In the genomic region with DNA sequence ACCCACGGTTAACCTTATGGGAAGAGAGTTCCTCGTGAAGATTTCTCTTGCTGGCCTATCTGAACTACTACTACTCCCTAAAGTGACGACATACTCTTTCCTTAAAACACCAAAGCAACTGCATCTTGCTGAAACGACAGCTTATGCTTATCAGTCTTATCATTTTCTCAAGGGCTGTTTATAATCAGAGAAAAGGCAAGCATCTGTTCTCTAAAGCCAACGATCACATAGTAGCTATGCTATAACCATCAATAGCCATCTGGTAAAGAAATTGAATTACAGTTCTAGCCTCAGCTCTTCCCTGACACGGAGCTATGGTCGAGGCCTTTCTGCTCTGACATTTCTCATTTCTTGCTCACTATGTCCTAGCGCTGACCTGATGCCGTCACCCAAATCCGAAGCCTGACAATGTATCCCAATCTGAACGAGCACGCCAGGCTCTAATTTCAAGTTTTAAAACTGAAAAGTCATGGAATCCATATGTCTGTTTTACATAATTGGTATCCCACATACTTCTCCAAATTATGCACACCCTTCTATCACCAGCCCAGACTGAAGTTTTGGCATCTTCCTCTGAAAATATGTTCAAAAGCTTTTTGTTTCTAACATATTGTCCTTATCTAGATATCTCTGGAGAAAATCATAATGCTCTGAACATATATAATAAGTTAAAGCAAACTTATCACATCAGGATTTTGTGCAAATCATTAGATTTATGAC, we compare ENCODE assay signal across 28 mouse cellular contexts.
A peak's percentile ranks its signal among the peaks of the same experiment; 100 is the strongest.
DNase-seq lines count a peak whose midpoint lies in the region; ATAC-seq and TF ChIP-seq lines count a peak whose summit lies in the region.
"Had no signal": no experiment of that assay in that cellular context is flagged by ENCODE, and none has a peak within 500 bp of the region (broad histone marks: within the 10 kb centered on the region; RNA-seq: fewer than 3 reads in every experiment).

No protein-coding gene starts in this region.

- peak; percentile 50; the same call in 1 of the 2 replicates for ATAC-seq in forebrain, embryonic 16.5 days
- ATAC-seq in forebrain, embryonic 13.5 days = no peak
- ATAC-seq in megakaryocyte-erythroid progenitor cell, adult 5-6 weeks (replicated peaks; ENCODE audit: low FRiP score, low TSS enrichment, poor library complexity, severe bottlenecking) = peak; percentile 57; the same call in 1 of the 2 replicates
- ATAC-seq: inflammation-experienced regulatory T-cells, adult 6 months; midbrain, embryonic 16.5 days; Patski had no signal

- H3K4me1 ChIP-seq in forebrain, embryonic 16.5 days (replicated peaks; ENCODE audit: control insufficient read depth, insufficient read depth, low read length) = peaks cover 2% of the 10 kb centered on the region; the same call in 1 of the 2 replicates
- no peaks in the 10 kb centered on the region for H3K4me1 ChIP-seq in forebrain, embryonic 13.5 days
- H3K4me1 ChIP-seq: embryonic facial prominence, embryonic 10.5 days; embryonic facial prominence, embryonic 15.5 days; heart, embryonic 13.5 days; hindbrain, embryonic 10.5 days; hindbrain, embryonic 15.5 days; midbrain, embryonic 10.5 days had no signal

- no peak overlapping the region for H3K27ac ChIP-seq in forebrain, embryonic 16.5 days (ENCODE audit: low read length)
- H3K27ac ChIP-seq in forebrain, embryonic 13.5 days = no peak overlapping the region
- H3K27ac ChIP-seq: embryonic facial prominence, embryonic 10.5 days; embryonic facial prominence, embryonic 15.5 days; heart, embryonic 13.5 days; hindbrain, embryonic 10.5 days; hindbrain, embryonic 15.5 days; macrophage; midbrain, embryonic 10.5 days; stomach, postnatal 0 days had no signal

- 83% methylated on average over 12 of the region's 12 CpGs for WGBS in forebrain, embryonic 16.5 days
- 88% methylated on average over 12 of the region's 12 CpGs for WGBS in forebrain, embryonic 13.5 days

- no peak for TF ChIP-seq CTCF in brain, embryonic 14.5 days (IDR thresholded peaks at IDR 0.05; ENCODE audit: borderline replicate concordance, extremely low read depth, insufficient read depth, insufficient read length)

- no peaks in the 10 kb centered on the region for H3K36me3 ChIP-seq in forebrain, embryonic 16.5 days (ENCODE audit: control insufficient read depth, insufficient read depth)
- H3K36me3 ChIP-seq in forebrain, embryonic 13.5 days (ENCODE audit: poor library complexity, severe bottlenecking) = no peaks in the 10 kb centered on the region
- H3K36me3 ChIP-seq: embryonic facial prominence, embryonic 10.5 days; embryonic facial prominence, embryonic 15.5 days; hindbrain, embryonic 10.5 days; hindbrain, embryonic 15.5 days; midbrain, embryonic 10.5 days had no signal

- no peak overlapping the region for H3K4me2 ChIP-seq in forebrain, embryonic 16.5 days (ENCODE audit: low read length)
- H3K4me2 ChIP-seq in forebrain, embryonic 13.5 days = no peak overlapping the region
- H3K4me2 ChIP-seq: embryonic facial prominence, embryonic 15.5 days; heart, embryonic 13.5 days; hindbrain, embryonic 15.5 days had no signal

- no peak overlapping the region for H3K9ac ChIP-seq in forebrain, embryonic 16.5 days (replicated peaks; ENCODE audit: low read depth, low read length)
- H3K9ac ChIP-seq in forebrain, embryonic 13.5 days = no peak overlapping the region
- H3K9ac ChIP-seq: embryonic facial prominence, embryonic 15.5 days; heart, embryonic 13.5 days; hindbrain, embryonic 15.5 days had no signal

- no peaks in the 10 kb centered on the region for H3K9me3 ChIP-seq in forebrain, embryonic 16.5 days (ENCODE audit: control insufficient read depth, low read length)
- no peaks in the 10 kb centered on the region for H3K9me3 ChIP-seq in forebrain, embryonic 13.5 days (replicated peaks)
- H3K9me3 ChIP-seq: embryonic facial prominence, embryonic 10.5 days; embryonic facial prominence, embryonic 15.5 days; heart, embryonic 13.5 days; hindbrain, embryonic 10.5 days; hindbrain, embryonic 15.5 days; midbrain, embryonic 10.5 days had no signal

- H3K4me3 ChIP-seq in forebrain, embryonic 16.5 days (replicated peaks; ENCODE audit: low read length) = no peak overlapping the region
- H3K4me3 ChIP-seq in forebrain, embryonic 13.5 days = no peak overlapping the region
- H3K4me3 ChIP-seq: embryonic facial prominence, embryonic 10.5 days; embryonic facial prominence, embryonic 15.5 days; heart, embryonic 13.5 days; hindbrain, embryonic 10.5 days; hindbrain, embryonic 15.5 days; midbrain, embryonic 10.5 days had no signal

- DNase-seq in layer of hippocampus, postnatal 14 days (ENCODE audit: low spot score in 2 of 2) = peak; percentile 4 to 13
- DNase-seq in layer of hippocampus, adult 8-10 months (ENCODE audit: low spot score in 2 of 2) = no peak
- DNase-seq in brain, embryonic 14.5 days (ENCODE audit: low read depth) = peak; percentile 14
- DNase-seq in adrenal gland, postnatal 25 days = no peak
- DNase-seq: adrenal gland, postnatal 10 days; cerebellum, adult 2 months; cerebellum, postnatal 14 days; heart, postnatal 10 days; kidney, adult 11 months; kidney, postnatal 14 days; lung, adult 2 months; lung, postnatal 10 days; thymus, adult 18-20 months; thymus, postnatal 25 days had no signal

- no peaks in the 10 kb centered on the region for H3K27me3 ChIP-seq in forebrain, embryonic 16.5 days (replicated peaks; ENCODE audit: control insufficient read depth, insufficient read depth, low read length)
- H3K27me3 ChIP-seq in forebrain, embryonic 13.5 days = no peaks in the 10 kb centered on the region
- H3K27me3 ChIP-seq: embryonic facial prominence, embryonic 15.5 days; heart, embryonic 13.5 days; hindbrain, embryonic 15.5 days; Patski had no signal

- TF ChIP-seq POLR2A in brain, embryonic 14.5 days (IDR thresholded peaks at IDR 0.05; ENCODE audit: borderline replicate concordance, extremely low read depth, insufficient read depth, insufficient read length, poor library complexity, severe bottlenecking) = no peak

Comparison
In these comparisons a context has a peak if more than half of its experiments do, and no peak if none do; other contexts are left out.
1. DNase-seq: peak in layer of hippocampus, postnatal 14 days (2 of 2) and brain, embryonic 14.5 days (single experiment); none in layer of hippocampus, adult 8-10 months (0 of 2) and adrenal gland, postnatal 25 days (single experiment).